Mouse (Mus musculus) C2C12 (cell line): ENCODE data around the gene Hist2h2be.

Experiments
- CEBPB ChIP-seq: IDR thresholded peaks from one replicate; pipeline ENCODE4 v1.6.1; 2011; ENCODE audit warnings: low read depth, mild to moderate bottlenecking, control low read depth, moderate library complexity
- CTCF ChIP-seq: IDR thresholded peaks from one replicate; pipeline ENCODE4 v1.5.1; 2011; ENCODE audit not compliant: control insufficient read depth, insufficient read depth, insufficient read length
- FOSL1 ChIP-seq: IDR thresholded peaks from one replicate; pipeline ENCODE4 v1.8.0; 2011; ENCODE audit warnings: mild to moderate bottlenecking, low read length; ENCODE audit not compliant: poor library complexity, insufficient read depth, severe bottlenecking
- MAX ChIP-seq: IDR thresholded peaks from one replicate; pipeline ENCODE4 v1.6.1; 2011; ENCODE audit warnings: mild to moderate bottlenecking, control low read depth
- MYOG ChIP-seq: IDR thresholded peaks from one replicate; pipeline ENCODE4 v1.6.1; 2011; ENCODE audit not compliant: control insufficient read depth, insufficient read length; ENCODE audit errors: extremely low read depth

DNA sequence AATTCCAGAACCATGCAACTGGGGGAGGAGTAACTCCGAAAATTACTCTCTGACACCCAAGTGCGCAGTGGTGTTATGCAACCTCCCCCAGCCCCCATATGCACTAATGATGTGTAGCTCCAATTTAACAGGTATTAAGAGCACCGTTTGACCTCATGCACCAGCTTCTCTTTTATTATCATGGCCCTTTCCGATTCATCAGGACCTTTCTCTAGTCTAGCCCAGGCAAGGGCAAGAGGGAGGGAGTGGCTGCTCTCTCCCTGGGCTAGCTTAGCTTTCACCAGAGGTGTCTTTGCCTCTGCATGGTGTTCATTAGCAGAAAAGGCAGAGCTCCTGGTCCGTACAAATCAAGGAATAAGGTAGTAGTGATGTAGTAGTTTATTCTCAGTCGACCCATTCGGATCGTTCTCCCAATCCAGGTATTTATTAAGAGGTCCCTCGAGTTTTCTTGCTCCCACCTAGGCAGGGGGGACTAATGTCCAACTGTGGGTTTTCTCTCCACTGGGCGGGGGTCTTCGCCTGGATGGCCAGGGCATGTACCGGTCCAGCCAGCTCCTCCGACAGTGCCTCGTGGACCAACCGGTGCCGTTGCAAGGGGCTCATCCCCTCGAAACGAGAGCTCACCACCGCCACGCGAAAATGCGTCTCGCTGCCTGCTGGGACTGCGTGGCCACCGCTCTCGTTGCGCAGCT, 24.3 kb upstream of the Hist2h2be start:
- no peak for TF ChIP-seq CTCF
- no peak for TF ChIP-seq MAX
- no peak for TF ChIP-seq FOSL1
- no peak for TF ChIP-seq CEBPB
- no peak for TF ChIP-seq MYOG
